Mouse (Mus musculus): ENCODE results near the gene Olfr702. TPM values are rescaled to one million over a fixed set of nuclear protein-coding genes. Genes with fewer than 3 reads are reported as not detected.

The Olfr702 gene
- total RNA-seq (2023), result not detected

GRCm38 (mm10) chr7:106833793-106834192, at the start of gene Olfr702:
Olfr702 (minus strand) TSS chr7:106833893.

GRCm38 (mm10) chr7:106876791-106877190, 43.1 kb upstream of the Olfr702 start, which contains the start of gene Olfr705:
Olfr705 (minus strand) TSS chr7:106876891.

GRCm38 (mm10) chr7:106862885-106863284, 29.2 kb upstream of the Olfr702 start, which contains the start of gene Olfr704:
Olfr704 (plus strand) TSS chr7:106863185.

GRCm38 (mm10) chr7:106843060-106843459, 9.4 kb upstream of the Olfr702 start, which contains the start of gene Olfr703:
Olfr703 (plus strand) TSS chr7:106843360.

GRCm38 (mm10) chr7:106813829-106814228, 19.9 kb downstream of the Olfr702 start, which contains the start of gene Olfr701:
Olfr701 (plus strand) TSS chr7:106814129.

GRCm38 (mm10) chr7:106808734-106809133, 25.0 kb downstream of the Olfr702 start, which contains the start of gene Olfr700:
Olfr700 (minus strand) TSS chr7:106808834.

GRCm38 (mm10) chr7:106793098-106793497, 40.6 kb downstream of the Olfr702 start, which contains the start of gene Olfr699:
Olfr699 (minus strand) TSS chr7:106793198.

Other genes with a start within 250 kb of the Olfr702 start
- not detected for gene Olfr693, start 153.3 kb downstream of the Olfr702 start, total RNA-seq (2023)
- gene Olfr694, start 142.1 kb downstream of the Olfr702 start, total RNA-seq (2023), result not detected
- not detected for gene Olfr695, start 117.5 kb downstream of the Olfr702 start, total RNA-seq (2023)
- gene Olfr697, start 91.5 kb downstream of the Olfr702 start, total RNA-seq (2023), result not detected
- not detected for gene Olfr698, start 78.5 kb downstream of the Olfr702 start, total RNA-seq (2023)
- gene Olfr699, start 40.7 kb downstream of the Olfr702 start, total RNA-seq (2023), result not detected
- not detected for gene Olfr700, start 25.1 kb downstream of the Olfr702 start, total RNA-seq (2023)
- gene Olfr701, start 19.8 kb downstream of the Olfr702 start, total RNA-seq (2023), result not detected
- gene Olfr703, start 9.5 kb upstream of the Olfr702 start, total RNA-seq (2023), result not detected
- gene Olfr704, start 29.3 kb upstream of the Olfr702 start, total RNA-seq (2023), result not detected
- not detected for gene Olfr705, start 43.0 kb upstream of the Olfr702 start, total RNA-seq (2023)
- not detected for gene Olfr706, start 54.3 kb upstream of the Olfr702 start, total RNA-seq (2023)
- not detected for gene Olfr707, start 67.3 kb upstream of the Olfr702 start, total RNA-seq (2023)
- not detected for gene Olfr1532-ps1, start 74.1 kb upstream of the Olfr702 start, total RNA-seq (2023)
- gene Olfr709-ps1, start 98.3 kb upstream of the Olfr702 start, total RNA-seq (2023), result under 1 TPM; 0.09 to 0.15 TPM
- gene Olfr710, start 114.4 kb upstream of the Olfr702 start, total RNA-seq (2023), result not detected
- not detected for gene Olfr6, start 130.0 kb upstream of the Olfr702 start, total RNA-seq (2023)
- gene Olfr711, start 141.6 kb upstream of the Olfr702 start, total RNA-seq (2023), result not detected
- not detected for gene Olfr2, start 172.2 kb upstream of the Olfr702 start, total RNA-seq (2023)
- gene Olfr713, start 197.3 kb upstream of the Olfr702 start, total RNA-seq (2023), result not detected
- gene Olfr714, start 237.1 kb upstream of the Olfr702 start, total RNA-seq (2023), result not detected